Mouse (Mus musculus) urinary bladder, postnatal 25 days (tissue): ENCODE measurements around the gene Gm19345.

Experiments
- DNase-seq: peaks from one replicate; pipeline ENCODE4 v3.0.0; 2022; ENCODE audit warnings: low spot score

The Gm19345 gene

GRCm38 (mm10) chr7:19871943-19872601 is 20.3 kb downstream of the Gm19345 start:
- DNase-seq, result no peak

- no peak for DNase-seq
Measured at GRCm38 (mm10) chr7:19875948-19876682, 24.3 kb downstream of the Gm19345 start.

GRCm38 (mm10) chr7:19876781-19877425 is 25.1 kb downstream of the Gm19345 start:
- DNase-seq, result no peak

- DNase-seq, result no peak
Measured at GRCm38 (mm10) chr7:19880754-19881153, 29.0 kb downstream of the Gm19345 start.

- DNase-seq, result no peak
Measured at GRCm38 (mm10) chr7:19887849-19888248, 36.0 kb downstream of the Gm19345 start, which contains the start of gene Ceacam19. Gene Ceacam19 (minus strand): TSS chr7:19887965.

GRCm38 (mm10) chr7:19889881-19890280 is 38.1 kb downstream of the Gm19345 start:
- peak; percentile 64 for DNase-seq
